Mouse (Mus musculus) limb, embryonic 15.5 days (tissue): ENCODE results near the gene Fam181b. TPM values are rescaled to one million over a fixed set of nuclear protein-coding genes. Genes with fewer than 3 reads are reported as not detected.

Experiments used
- ATAC-seq: fragments of 200-750 bp; cut with Nextera tagmentation; 2 replicates; pipeline ENCODE4 v1.8.0; 2017; ENCODE audit warnings: low read depth, moderate TSS enrichment; ENCODE audit not compliant: insufficient number of reproducible peaks, low FRiP score, low TSS enrichment
- H3K27ac ChIP-seq: fragments of 300-500 bp; sonication (generic); 2 replicates; pipeline ENCODE4 v1.5.1; 2015; ENCODE audit warnings: moderate library complexity, mild to moderate bottlenecking, inconsistent platforms
- H3K27me3 ChIP-seq: fragments of 300-500 bp; sonication (generic); 2 replicates; pipeline ENCODE4 v1.6.1; 2015; ENCODE audit warnings: inconsistent platforms
- H3K36me3 ChIP-seq: fragments of 300-500 bp; sonication (generic); 2 replicates; pipeline ENCODE4 v1.6.1; 2015; ENCODE audit warnings: inconsistent platforms
- H3K4me1 ChIP-seq: fragments of 300-500 bp; sonication (generic); 2 replicates; pipeline ENCODE4 v1.6.1; 2015; ENCODE audit warnings: inconsistent platforms
- H3K4me2 ChIP-seq: fragments of 300-500 bp; sonication (generic); 2 replicates; pipeline ENCODE4 v1.6.1; 2015; ENCODE audit warnings: mild to moderate bottlenecking, inconsistent platforms
- H3K4me3 ChIP-seq: fragments of 300-500 bp; sonication (generic); 2 replicates; pipeline ENCODE4 v1.5.1; 2015; ENCODE audit warnings: mild to moderate bottlenecking, inconsistent platforms
- H3K9ac ChIP-seq: fragments of 300-500 bp; sonication (generic); 2 replicates; pipeline ENCODE4 v1.6.1; 2015; ENCODE audit warnings: inconsistent platforms
- H3K9me3 ChIP-seq: fragments of 300-500 bp; sonication (generic); 2 replicates; pipeline ENCODE4 v1.6.1; 2016; ENCODE audit warnings: inconsistent platforms
- WGBS: fragments of 180-500 bp; shearing (Covaris S2); methylation state at CpG from one replicate; pipeline ENCODE4 v1.1.7; 2015; 5-methylcytosine and 5-hydroxymethylcytosine counted together
- polyA plus RNA-seq: library from polyadenylated mRNA; unstranded; fragments of >200 nt; fragmentation: Nextera tagmentation; extraction: Ambion mirVana; gene quantifications from 2 replicates; pipeline ENCODE4 v1.2.1, GENCODE M21; 2015

The Fam181b gene
- 9.3 and 10.8 TPM in 2 replicates for polyA plus RNA-seq

DNA sequence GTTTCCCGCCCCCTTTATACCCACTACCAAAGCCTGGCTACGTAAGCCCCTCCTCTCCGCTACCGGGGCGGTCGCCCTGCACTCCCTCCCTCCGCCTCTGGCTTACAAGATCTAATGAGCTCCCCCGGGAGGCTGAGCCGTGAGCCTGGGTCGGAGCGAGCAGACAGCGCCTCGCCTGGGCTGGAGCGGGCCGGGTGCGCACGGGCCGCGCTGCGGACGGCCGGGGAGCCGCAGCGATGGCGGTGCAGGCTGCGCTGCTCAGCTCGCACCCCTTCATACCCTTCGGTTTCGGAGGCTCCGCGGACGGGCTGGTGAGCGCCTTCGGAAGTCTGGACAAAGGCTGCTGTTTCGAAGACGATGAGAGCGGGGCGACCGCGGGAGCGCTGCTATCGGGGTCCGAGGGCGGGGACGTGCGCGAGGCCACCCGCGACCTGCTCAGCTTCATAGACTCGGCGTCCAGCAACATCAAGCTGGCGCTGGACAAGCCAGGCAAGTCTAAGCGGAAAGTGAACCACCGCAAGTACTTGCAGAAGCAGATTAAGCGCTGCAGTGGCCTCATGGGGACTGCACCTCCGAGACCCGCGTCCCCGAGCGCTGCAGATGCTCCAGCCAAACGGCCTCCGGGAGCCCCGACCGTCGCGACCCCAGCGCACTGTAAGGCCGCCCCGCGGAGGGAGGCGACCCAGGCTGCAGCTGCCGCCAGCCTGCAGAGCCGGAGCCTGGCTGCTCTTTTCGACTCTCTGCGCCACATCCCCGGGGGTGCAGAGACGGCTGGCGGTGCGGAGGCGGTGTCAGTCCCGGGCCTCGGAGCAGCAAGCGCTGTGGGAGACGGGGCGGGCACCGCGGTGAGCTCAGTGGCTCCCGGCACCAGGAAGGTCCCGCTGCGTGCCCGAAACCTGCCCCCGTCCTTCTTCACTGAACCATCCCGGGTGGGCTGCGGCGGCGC lies at the start of gene Fam181b:
Fam181b (plus strand) TSS at position 81 of the 946 bp plus-strand sequence.
- Histone ChIP-seq H3K9ac (peak within 1 kb of the TSS; percentile 61), H3K27me3 (peaks cover 4% of the 10 kb centered on the region; the same call in 1 of the 2 replicates), H3K9me3 (no peaks in the 10 kb centered on the region), H3K27ac (peak within 1 kb of the TSS; percentile 76), H3K4me2 (peak within 1 kb of the TSS; percentile 88), H3K4me3 (peak within 1 kb of the TSS; percentile 61), H3K4me1 (peaks cover 20% of the 10 kb centered on the region), H3K36me3 (no peaks in the 10 kb centered on the region)
- WGBS, result under 1% methylated on average over 96 of the region's 96 CpGs
- ATAC-seq, result peak; percentile 87

DNA sequence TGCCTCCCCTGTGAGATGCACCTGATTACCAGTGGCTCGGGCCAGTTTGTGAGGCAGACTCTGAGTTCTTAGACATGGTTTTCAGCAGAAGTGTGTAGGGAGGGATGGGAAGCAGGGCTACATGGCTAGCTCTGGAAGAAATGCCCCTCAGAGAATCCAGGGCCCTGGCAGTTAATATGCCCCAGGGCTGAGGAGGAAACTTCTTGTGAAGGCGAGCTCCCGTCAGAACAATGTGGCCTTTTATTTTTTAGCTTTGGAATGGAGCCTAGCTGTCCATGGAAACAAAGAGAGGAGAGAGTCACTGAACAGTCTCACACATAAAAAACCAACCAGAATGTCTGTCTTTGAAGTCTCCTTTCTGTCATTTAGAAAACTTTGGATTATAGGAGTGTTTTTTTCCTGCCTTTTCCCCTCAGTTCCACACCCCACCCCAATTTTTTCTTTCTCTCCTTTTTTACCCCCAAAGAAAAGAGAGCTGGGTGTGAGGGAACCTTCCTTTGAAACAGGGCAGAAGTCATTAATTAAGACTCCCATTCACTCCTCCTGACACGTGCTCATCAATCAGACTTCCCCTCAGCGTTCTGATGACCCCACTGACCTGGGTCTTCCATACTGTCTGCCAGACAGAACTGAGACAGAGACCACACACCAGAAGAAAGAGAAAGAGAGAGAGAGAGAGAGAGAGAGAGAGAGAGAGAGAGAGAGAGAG lies 41.7 kb upstream of the Fam181b start:
- H3K36me3 ChIP-seq, result no peaks in the 10 kb centered on the region
- ATAC-seq, result no peak
- H3K27ac ChIP-seq, result 0 out of 2 replicates have a peak overlapping the region, but pooled peaks have one; percentile 27
- no peak overlapping the region for H3K4me3 ChIP-seq
- H3K9ac ChIP-seq, result no peak overlapping the region
- 26% methylated on average over 5 of the region's 5 CpGs for WGBS
- H3K27me3 ChIP-seq, result no peaks in the 10 kb centered on the region
- H3K4me1 ChIP-seq, result no peaks in the 10 kb centered on the region
- no peak overlapping the region for H3K4me2 ChIP-seq
- no peaks in the 10 kb centered on the region for H3K9me3 ChIP-seq

DNA sequence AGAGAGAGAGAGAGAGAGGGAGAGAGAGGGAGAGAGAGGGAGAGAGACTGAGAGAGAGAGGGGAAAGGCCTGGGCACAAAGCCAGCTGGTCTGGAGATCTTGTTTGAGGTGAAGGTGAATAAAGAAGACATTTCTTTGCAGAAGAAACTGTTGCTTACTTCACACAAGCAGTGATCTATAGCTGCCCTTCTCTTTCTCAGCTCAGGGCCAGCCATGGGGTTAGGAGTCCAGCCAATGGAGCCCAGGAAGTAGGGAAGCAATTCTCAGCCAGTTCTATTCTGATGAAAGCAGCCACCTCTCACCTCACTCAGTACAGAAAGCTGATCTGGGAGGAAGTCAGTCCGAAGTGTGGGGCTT lies 41.2 kb upstream of the Fam181b start:
- Histone ChIP-seq H3K36me3 (no peaks in the 10 kb centered on the region), H3K27me3 (no peaks in the 10 kb centered on the region), H3K4me1 (no peaks in the 10 kb centered on the region), H3K9ac (no peak overlapping the region), H3K27ac (no peak overlapping the region), H3K4me3 (no peak overlapping the region), H3K9me3 (no peaks in the 10 kb centered on the region), H3K4me2 (no peak overlapping the region)
- ATAC-seq, result no peak
- 18% methylated on average over 1 of the region's 1 CpGs for WGBS

DNA sequence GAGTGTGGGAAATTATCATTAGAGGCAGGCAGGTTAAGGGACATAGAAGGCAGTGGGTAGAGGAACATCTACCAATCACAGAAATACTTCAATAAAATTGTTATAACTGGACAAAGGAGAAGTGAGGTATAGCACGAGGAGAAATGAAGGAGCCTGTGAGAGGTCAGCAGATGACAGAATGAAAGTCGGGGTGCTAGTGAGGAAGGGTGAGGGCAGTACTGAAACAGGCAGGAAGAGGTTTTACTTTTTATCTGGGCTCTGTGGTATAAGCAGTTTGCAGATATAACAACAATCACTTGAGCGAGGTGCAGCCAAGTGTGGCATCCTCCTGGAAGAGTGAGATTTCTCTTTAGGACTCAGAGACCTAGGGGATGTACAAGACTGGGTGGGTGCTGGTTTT lies 40.1 kb upstream of the Fam181b start:
- ATAC-seq, result no peak

DNA sequence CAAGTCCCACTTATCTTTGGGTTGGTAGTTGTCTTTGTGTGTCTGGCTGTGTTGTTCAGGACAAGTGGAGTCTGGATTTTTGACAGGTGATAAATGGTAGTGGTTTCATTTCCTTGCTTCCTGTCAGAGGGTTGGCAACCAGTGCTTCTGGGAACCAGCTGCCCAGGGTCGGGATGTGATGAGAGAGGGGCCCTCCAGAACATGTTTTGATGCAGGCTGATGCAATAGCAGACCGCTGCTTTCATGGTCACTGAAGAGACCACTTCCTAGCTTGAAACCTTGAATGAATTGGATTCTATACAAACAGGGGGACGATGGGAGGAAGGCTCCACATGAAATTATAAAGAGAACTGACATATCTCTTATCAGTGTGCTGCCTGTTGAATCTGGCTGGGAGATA lies 35.3 kb upstream of the Fam181b start:
- H3K4me3 ChIP-seq, result no peak overlapping the region
- no peaks in the 10 kb centered on the region for H3K36me3 ChIP-seq
- no peak overlapping the region for H3K9ac ChIP-seq
- H3K27ac ChIP-seq, result no peak overlapping the region
- 45% methylated on average over 3 of the region's 3 CpGs for WGBS
- H3K9me3 ChIP-seq, result no peaks in the 10 kb centered on the region
- ATAC-seq, result no peak
- H3K27me3 ChIP-seq, result no peaks in the 10 kb centered on the region
- H3K4me1 ChIP-seq, result no peaks in the 10 kb centered on the region
- H3K4me2 ChIP-seq, result no peak overlapping the region

More for the DNA sequence above, 40.1 kb upstream of the Fam181b start:
- H3K27ac ChIP-seq, result no peak overlapping the region
- H3K9me3 ChIP-seq, result no peaks in the 10 kb centered on the region
- H3K9ac ChIP-seq, result no peak overlapping the region
- no peak overlapping the region for H3K4me3 ChIP-seq
- no peak overlapping the region for H3K4me2 ChIP-seq
- H3K27me3 ChIP-seq, result no peaks in the 10 kb centered on the region
- no peaks in the 10 kb centered on the region for H3K36me3 ChIP-seq
- WGBS, result 76% methylated on average over 3 of the region's 3 CpGs
- no peaks in the 10 kb centered on the region for H3K4me1 ChIP-seq

DNA sequence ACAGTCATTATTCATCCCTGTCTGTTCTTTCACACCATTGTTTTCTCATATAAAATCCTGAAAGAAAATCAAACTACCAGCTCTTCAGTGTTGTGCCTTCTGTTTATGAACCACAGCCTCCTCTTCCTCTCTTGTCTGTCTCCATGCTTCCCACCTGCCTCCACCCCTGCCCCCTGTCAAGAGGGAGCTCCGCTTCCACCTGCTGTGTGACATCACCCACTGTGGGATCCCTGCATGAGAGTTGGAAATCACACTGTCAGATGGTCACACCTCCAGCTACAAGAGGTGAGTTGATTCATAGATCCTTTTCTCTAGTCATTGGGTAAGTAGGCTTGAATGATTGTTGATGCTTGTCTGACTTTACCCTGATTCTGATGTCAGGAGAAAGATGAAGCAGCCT lies 34.9 kb upstream of the Fam181b start:
- Histone ChIP-seq H3K4me2 (no peak overlapping the region), H3K9me3 (no peaks in the 10 kb centered on the region), H3K36me3 (no peaks in the 10 kb centered on the region), H3K27me3 (no peaks in the 10 kb centered on the region), H3K27ac (no peak overlapping the region), H3K9ac (no peak overlapping the region), H3K4me1 (no peaks in the 10 kb centered on the region), H3K4me3 (no peak overlapping the region)
- ATAC-seq, result no peak
- WGBS, result 87% methylated on average over 1 of the region's 1 CpGs

DNA sequence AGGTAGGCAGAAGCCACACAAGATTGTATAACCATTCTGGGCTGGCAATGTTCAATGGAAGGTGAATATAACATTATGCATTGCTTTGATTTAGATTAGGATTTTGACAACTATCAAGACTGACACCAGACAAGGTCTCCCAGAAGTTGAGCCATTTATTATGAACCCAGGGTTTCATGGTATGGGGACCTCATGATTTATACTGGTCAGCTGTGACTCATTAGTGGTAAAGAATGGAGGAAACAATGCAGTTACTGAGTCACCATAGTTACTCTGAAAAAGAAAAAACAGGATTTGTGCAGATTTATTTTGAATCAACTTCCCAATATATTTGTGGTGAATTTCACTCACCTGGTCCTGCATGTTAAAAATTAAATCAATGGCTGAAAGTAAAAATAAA lies 18.8 kb upstream of the Fam181b start:
- no peak overlapping the region for H3K4me3 ChIP-seq
- H3K27me3 ChIP-seq, result no peaks in the 10 kb centered on the region
- H3K4me1 ChIP-seq, result peaks cover 9% of the 10 kb centered on the region
- H3K36me3 ChIP-seq, result no peaks in the 10 kb centered on the region
- no peak overlapping the region for H3K27ac ChIP-seq
- H3K9ac ChIP-seq, result no peak overlapping the region
- no peak overlapping the region for H3K4me2 ChIP-seq
- H3K9me3 ChIP-seq, result no peaks in the 10 kb centered on the region
- ATAC-seq, result no peak

DNA sequence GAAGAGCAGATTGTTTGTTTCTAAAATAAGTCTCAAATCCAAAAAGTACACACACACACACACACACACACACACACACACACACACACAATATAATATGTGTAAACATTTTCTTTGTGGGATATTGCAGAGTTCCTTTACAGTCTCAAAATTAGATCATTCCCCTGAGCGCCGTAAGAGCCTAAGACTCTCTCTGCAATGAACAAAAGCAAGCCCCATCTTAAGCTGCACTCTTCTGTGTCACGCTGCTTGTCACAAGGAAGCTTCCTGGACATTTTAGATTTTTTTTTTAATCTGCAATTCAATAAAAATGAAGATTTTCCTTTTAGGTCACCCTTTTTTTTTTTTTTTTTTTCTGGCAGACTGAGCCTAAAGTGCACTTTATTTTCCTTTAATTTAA lies 17.9 kb upstream of the Fam181b start:
- 36% methylated on average over 3 of the region's 3 CpGs for WGBS
- Histone ChIP-seq H3K4me1 (peaks cover 9% of the 10 kb centered on the region), H3K27me3 (no peaks in the 10 kb centered on the region), H3K9ac (no peak overlapping the region), H3K36me3 (no peaks in the 10 kb centered on the region), H3K4me2 (no peak overlapping the region), H3K27ac (no peak overlapping the region), H3K9me3 (no peaks in the 10 kb centered on the region), H3K4me3 (no peak overlapping the region)
- ATAC-seq, result no peak

DNA sequence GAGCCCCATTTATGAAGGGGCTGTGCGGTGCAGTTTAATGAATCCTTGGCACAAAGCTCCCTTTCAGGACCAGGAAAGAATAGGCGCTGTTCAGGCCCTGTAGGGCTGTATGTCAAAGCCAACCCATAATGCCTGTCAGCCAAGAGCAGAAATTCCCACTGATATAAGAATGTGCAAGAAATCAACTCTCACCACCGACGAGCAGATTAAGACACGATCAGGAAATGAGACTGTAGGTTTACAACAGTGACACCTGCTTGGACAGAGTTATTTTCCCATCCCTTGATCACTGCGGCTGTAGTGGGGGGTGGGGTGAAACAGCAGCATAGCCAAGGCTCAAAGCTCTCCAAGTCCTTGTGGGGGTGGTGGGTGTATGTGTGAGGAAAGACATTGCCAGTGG lies 17.5 kb upstream of the Fam181b start:
- H3K9me3 ChIP-seq, result no peaks in the 10 kb centered on the region
- peaks cover 9% of the 10 kb centered on the region for H3K4me1 ChIP-seq
- 0 out of 2 replicates have a peak overlapping the region, but pooled peaks have one; percentile 17 for H3K27ac ChIP-seq
- peak; percentile 61; the same call in 1 of the 2 replicates for ATAC-seq
- H3K4me3 ChIP-seq, result no peak overlapping the region
- H3K4me2 ChIP-seq, result no peak overlapping the region
- 9% methylated on average over 6 of the region's 6 CpGs for WGBS
- H3K36me3 ChIP-seq, result no peaks in the 10 kb centered on the region
- H3K9ac ChIP-seq, result no peak overlapping the region
- H3K27me3 ChIP-seq, result no peaks in the 10 kb centered on the region

DNA sequence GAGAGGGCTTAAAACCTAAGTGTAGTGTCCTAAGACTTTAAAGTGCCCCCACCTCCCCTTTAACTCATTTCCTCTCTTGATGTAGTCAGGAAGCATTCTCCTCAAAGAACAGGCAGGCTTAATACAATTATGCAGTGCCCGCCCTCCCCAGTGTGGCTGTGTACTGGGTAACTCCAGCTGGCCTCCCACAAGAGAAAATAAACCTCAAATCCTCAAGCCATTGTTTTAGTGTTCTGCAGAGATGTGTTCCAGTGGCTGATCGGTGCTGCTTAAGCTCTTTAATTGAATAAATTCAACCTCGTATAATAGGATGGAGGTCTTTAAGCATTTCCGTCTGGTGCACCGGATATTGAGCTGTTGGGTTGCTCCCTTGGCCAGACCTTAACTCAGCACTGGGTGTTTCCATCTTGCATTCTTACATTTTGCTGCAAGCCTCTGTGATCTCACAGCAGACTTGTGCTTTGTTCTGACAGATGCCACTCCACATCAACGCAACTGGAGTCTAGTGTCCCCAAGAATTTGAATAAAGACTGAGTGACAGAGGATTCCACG lies 12.1 kb upstream of the Fam181b start:
- no peaks in the 10 kb centered on the region for H3K9me3 ChIP-seq
- H3K4me3 ChIP-seq, result no peak overlapping the region
- no peaks in the 10 kb centered on the region for H3K27me3 ChIP-seq
- ATAC-seq, result no peak
- 49% methylated on average over 7 of the region's 7 CpGs for WGBS
- H3K9ac ChIP-seq, result no peak overlapping the region
- H3K4me2 ChIP-seq, result no peak overlapping the region
- H3K36me3 ChIP-seq, result no peaks in the 10 kb centered on the region
- H3K27ac ChIP-seq, result no peak overlapping the region
- peaks cover 4% of the 10 kb centered on the region; the same call in 1 of the 2 replicates for H3K4me1 ChIP-seq

DNA sequence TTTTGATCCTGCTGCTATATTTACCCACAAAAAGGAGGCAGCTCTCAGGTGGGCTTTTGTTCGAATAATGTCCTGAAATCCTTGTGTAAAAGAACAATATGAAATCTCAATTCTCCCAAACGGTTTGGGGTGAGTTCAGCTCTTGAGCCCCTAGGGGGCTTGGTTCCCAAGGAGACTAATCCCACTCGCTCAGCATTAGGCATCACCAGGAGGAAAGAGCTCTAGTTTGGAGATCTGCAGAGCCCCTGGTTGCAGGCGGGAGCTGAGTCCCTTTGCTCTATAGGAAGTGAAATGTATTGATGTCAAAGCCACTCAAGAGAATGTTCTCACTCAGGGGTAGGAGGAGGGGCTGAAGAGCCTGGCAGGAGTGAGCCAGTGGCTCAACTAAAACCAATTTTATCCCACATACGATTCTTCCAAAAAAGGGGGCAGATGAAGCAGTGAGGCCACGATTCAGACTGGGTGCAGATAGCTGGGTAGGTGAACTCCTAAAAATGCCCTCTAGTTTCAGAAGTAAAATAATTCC lies 3.2 kb upstream of the Fam181b start:
- H3K4me1 ChIP-seq, result peaks cover 10% of the 10 kb centered on the region
- ATAC-seq, result no peak
- WGBS, result 20% methylated on average over 6 of the region's 6 CpGs
- H3K9me3 ChIP-seq, result no peaks in the 10 kb centered on the region
- H3K9ac ChIP-seq, result no peak overlapping the region
- no peak overlapping the region for H3K4me3 ChIP-seq
- H3K27me3 ChIP-seq, result peaks cover 4% of the 10 kb centered on the region; the same call in 1 of the 2 replicates
- H3K4me2 ChIP-seq, result no peak overlapping the region
- no peak overlapping the region for H3K27ac ChIP-seq
- no peaks in the 10 kb centered on the region for H3K36me3 ChIP-seq
